Mouse (Mus musculus): Measurements from ENCODE around the gene Gm30302.

Gene Gm30302

GRCm38 (mm10) chr13:49738011-49738410, 60.8 kb downstream of the Gm30302 start:
- no peak for DNase-seq (ENCODE audit: low spot score)

GRCm38 (mm10) chr13:49736430-49736829, 62.4 kb downstream of the Gm30302 start:
- DNase-seq (ENCODE audit: low spot score): no peak
